Mouse (Mus musculus) embryonic facial prominence, embryonic 14.5 days (tissue): ENCODE measurements around the gene Chl1. TPM values are rescaled to one million over a fixed set of nuclear protein-coding genes. Genes with fewer than 3 reads are reported as not detected.

Source experiments
- ATAC-seq: fragments of 200-750 bp; cut with Nextera tagmentation; 2 replicates; pipeline ENCODE4 v1.8.0; 2017; ENCODE audit warnings: low read depth, moderate number of reproducible peaks, moderate TSS enrichment
- DNase-seq: peaks from one replicate; pipeline ENCODE4 v3.0.0-alpha.2; 2015; ENCODE audit warnings: low spot score
- H3K27ac ChIP-seq: fragments of 300-500 bp; sonication (generic); replicated peaks from 2 replicates; pipeline ENCODE4 v1.5.1; 2014; ENCODE audit warnings: low read depth, mild to moderate bottlenecking, low read length, moderate library complexity
- H3K27me3 ChIP-seq: fragments of 300-500 bp; sonication (generic); replicated peaks from 2 replicates; pipeline ENCODE4 v1.6.1; 2014; ENCODE audit warnings: low read length; ENCODE audit not compliant: control insufficient read depth, insufficient read depth
- H3K36me3 ChIP-seq: fragments of 300-500 bp; sonication (generic); 2 replicates; pipeline ENCODE4 v1.6.1; 2014; ENCODE audit warnings: low read length, mixed read lengths; ENCODE audit not compliant: control insufficient read depth, insufficient read depth
- H3K4me1 ChIP-seq: fragments of 300-500 bp; sonication (generic); 2 replicates; pipeline ENCODE4 v1.6.1; 2014; ENCODE audit warnings: antibody characterized with exemption, low read length; ENCODE audit not compliant: control insufficient read depth, insufficient read depth
- H3K4me2 ChIP-seq: fragments of 300-500 bp; sonication (generic); 2 replicates; pipeline ENCODE4 v1.6.1; 2014; ENCODE audit warnings: low read depth, mild to moderate bottlenecking, low read length, moderate library complexity, mixed read lengths
- H3K4me3 ChIP-seq: fragments of 300-500 bp; sonication (generic); 2 replicates; pipeline ENCODE4 v1.5.1; 2014; ENCODE audit warnings: low read depth, mild to moderate bottlenecking, low read length
- H3K9ac ChIP-seq: fragments of 300-500 bp; sonication (generic); 2 replicates; pipeline ENCODE4 v1.6.1; 2014; ENCODE audit warnings: low read depth, mild to moderate bottlenecking, low read length, moderate library complexity, mixed read lengths
- H3K9me3 ChIP-seq: fragments of 300-500 bp; sonication (generic); 2 replicates; pipeline ENCODE4 v1.6.1; 2016; ENCODE audit warnings: low read length; ENCODE audit not compliant: control insufficient read depth
- WGBS: fragments of 180-500 bp; shearing (Covaris S2); extraction: QIAGEN DNeasy Blood & Tissue Kit; methylation state at CpG from one replicate; pipeline ENCODE4 v1.1.7; 2014; 5-methylcytosine and 5-hydroxymethylcytosine counted together
- polyA plus RNA-seq: library from polyadenylated mRNA; unstranded; fragments of >200 nt; fragmentation: Nextera tagmentation; extraction: Ambion mirVana; gene quantifications from 2 replicates; pipeline ENCODE4 v1.2.1, GENCODE M21; 2014

Chl1 gene
- polyA plus RNA-seq, 1 experiment from 2014 or later: 5.5 TPM

- WGBS: 46% methylated on average over 3 of the region's 3 CpGs
- H3K9me3 ChIP-seq: no peaks in the 10 kb centered on the region
- peak; percentile 62 for DNase-seq
These were observed 48.5 kb downstream of the Chl1 start for GRCm38 (mm10) chr6:103558894-103559225.

GRCm38 (mm10) chr6:103559344-103559743 lies 49.0 kb downstream of the Chl1 start:
- WGBS: 56% methylated on average over 2 of the region's 2 CpGs
- no peak overlapping the region for H3K4me3 ChIP-seq
- ATAC-seq (no peak), DNase-seq (no peak)
- H3K4me1 ChIP-seq: no peaks in the 10 kb centered on the region; the same call in 1 of the 2 replicates
- H3K4me2 ChIP-seq: no peak overlapping the region
- no peak overlapping the region for H3K27ac ChIP-seq
- no peaks in the 10 kb centered on the region for H3K27me3 ChIP-seq
- H3K9ac ChIP-seq: no peak overlapping the region
- no peaks in the 10 kb centered on the region for H3K36me3 ChIP-seq
- no peaks in the 10 kb centered on the region for H3K9me3 ChIP-seq

More at GRCm38 (mm10) chr6:103558894-103559225, 48.5 kb downstream of the Chl1 start:
- no peaks in the 10 kb centered on the region; the same call in 1 of the 2 replicates for H3K4me1 ChIP-seq
- no peaks in the 10 kb centered on the region for H3K36me3 ChIP-seq
- no peak overlapping the region for H3K4me3 ChIP-seq
- no peak overlapping the region for H3K4me2 ChIP-seq
- no peaks in the 10 kb centered on the region for H3K27me3 ChIP-seq
- H3K27ac ChIP-seq: no peak overlapping the region
- ATAC-seq: no peak
- no peak overlapping the region for H3K9ac ChIP-seq

GRCm38 (mm10) chr6:103564811-103565210 lies 54.4 kb downstream of the Chl1 start:
- no peaks in the 10 kb centered on the region for H3K9me3 ChIP-seq
- WGBS: 51% methylated on average over 6 of the region's 6 CpGs
- H3K27me3 ChIP-seq: no peaks in the 10 kb centered on the region; the same call in 1 of the 2 replicates

GRCm38 (mm10) chr6:103567247-103567646 lies 56.9 kb downstream of the Chl1 start:
- Histone ChIP-seq H3K4me1 (0 out of 2 replicates have a peak, but pooled peaks cover 5% of the 10 kb centered on the region), H3K27ac (no peak overlapping the region), H3K9me3 (no peaks in the 10 kb centered on the region), H3K4me2 (no peak overlapping the region), H3K9ac (no peak overlapping the region), H3K27me3 (no peaks in the 10 kb centered on the region; the same call in 1 of the 2 replicates), H3K4me3 (no peak overlapping the region), H3K36me3 (no peaks in the 10 kb centered on the region)
- ATAC-seq: no peak
- 55% methylated on average over 2 of the region's 2 CpGs for WGBS
- peak; percentile 38 for DNase-seq

More at GRCm38 (mm10) chr6:103564811-103565210, 54.4 kb downstream of the Chl1 start:
- Histone ChIP-seq H3K27ac (no peak overlapping the region), H3K9ac (no peak overlapping the region), H3K4me2 (no peak overlapping the region), H3K4me1 (0 out of 2 replicates have a peak, but pooled peaks cover 5% of the 10 kb centered on the region), H3K4me3 (no peak overlapping the region), H3K36me3 (no peaks in the 10 kb centered on the region)
- ATAC-seq: no peak
- DNase-seq: no peak

- Histone ChIP-seq H3K27ac (no peak overlapping the region), H3K9me3 (no peaks in the 10 kb centered on the region), H3K36me3 (no peaks in the 10 kb centered on the region), H3K9ac (no peak overlapping the region), H3K4me1 (no peaks in the 10 kb centered on the region), H3K27me3 (no peaks in the 10 kb centered on the region), H3K4me3 (no peak overlapping the region), H3K4me2 (no peak overlapping the region)
- no peak for DNase-seq
- no peak for ATAC-seq
- WGBS: 63% methylated on average over 1 of the region's 1 CpGs
These were observed 62.3 kb downstream of the Chl1 start for GRCm38 (mm10) chr6:103572659-103573058.

GRCm38 (mm10) chr6:103584224-103584623 lies 73.8 kb downstream of the Chl1 start:
- no peak for DNase-seq
- H3K9ac ChIP-seq: no peak overlapping the region
- no peaks in the 10 kb centered on the region for H3K36me3 ChIP-seq
- no peak overlapping the region for H3K4me2 ChIP-seq
- H3K4me3 ChIP-seq: no peak overlapping the region
- ATAC-seq: no peak
- 0 out of 2 replicates have a peak, but pooled peaks cover 5% of the 10 kb centered on the region for H3K9me3 ChIP-seq
- H3K4me1 ChIP-seq: no peaks in the 10 kb centered on the region
- no peak overlapping the region for H3K27ac ChIP-seq
- WGBS: 82% methylated on average over 1 of the region's 1 CpGs
- no peaks in the 10 kb centered on the region for H3K27me3 ChIP-seq

- 75% methylated on average over 1 of the region's 1 CpGs for WGBS
These were observed 75.3 kb downstream of the Chl1 start for GRCm38 (mm10) chr6:103585667-103586066.

GRCm38 (mm10) chr6:103586081-103586480 lies 75.7 kb downstream of the Chl1 start:
- ATAC-seq: no peak
- Histone ChIP-seq H3K4me1 (no peaks in the 10 kb centered on the region), H3K9ac (no peak overlapping the region), H3K36me3 (no peaks in the 10 kb centered on the region), H3K9me3 (0 out of 2 replicates have a peak, but pooled peaks cover 5% of the 10 kb centered on the region), H3K27ac (no peak overlapping the region), H3K4me3 (no peak overlapping the region), H3K27me3 (no peaks in the 10 kb centered on the region), H3K4me2 (no peak overlapping the region)
- 75% methylated on average over 1 of the region's 1 CpGs for WGBS
- DNase-seq: no peak

More at GRCm38 (mm10) chr6:103585667-103586066, 75.3 kb downstream of the Chl1 start:
- Histone ChIP-seq H3K9ac (no peak overlapping the region), H3K9me3 (0 out of 2 replicates have a peak, but pooled peaks cover 5% of the 10 kb centered on the region), H3K27me3 (no peaks in the 10 kb centered on the region), H3K4me2 (no peak overlapping the region), H3K4me3 (no peak overlapping the region), H3K4me1 (no peaks in the 10 kb centered on the region), H3K27ac (no peak overlapping the region), H3K36me3 (no peaks in the 10 kb centered on the region)
- no peak for ATAC-seq
- DNase-seq: no peak

GRCm38 (mm10) chr6:103602070-103602469 lies 91.7 kb downstream of the Chl1 start:
- Histone ChIP-seq H3K27me3 (no peaks in the 10 kb centered on the region), H3K4me2 (no peak overlapping the region), H3K9me3 (no peaks in the 10 kb centered on the region), H3K27ac (no peak overlapping the region), H3K36me3 (no peaks in the 10 kb centered on the region), H3K4me3 (no peak overlapping the region), H3K4me1 (no peaks in the 10 kb centered on the region), H3K9ac (no peak overlapping the region)
- ATAC-seq: no peak
- no peak for DNase-seq
- WGBS: 57% methylated on average over 4 of the region's 4 CpGs
